Mouse (Mus musculus): ENCODE measurements around the gene Prdm16. TPM values are rescaled to one million over a fixed set of nuclear protein-coding genes. Genes with fewer than 3 reads are reported as not detected.

Prdm16 gene
- polyA plus RNA-seq, 1 experiment from 2014 or later, result 11.8 TPM

GRCm38 (mm10) chr4:154456265-154456822 is 180.3 kb downstream of the Prdm16 start:
- Histone ChIP-seq H3K27me3 (ENCODE audit: control insufficient read depth, insufficient read depth, low read depth, low read length) (peaks cover 14% of the 10 kb centered on the region), H3K9me3 (replicated peaks; ENCODE audit: control insufficient read depth, low read length, poor library complexity, severe bottlenecking) (no peaks in the 10 kb centered on the region), H3K27ac (ENCODE audit: low read length) (no peak overlapping the region), H3K36me3 (ENCODE audit: control insufficient read depth, insufficient read depth, low read length) (no peaks in the 10 kb centered on the region), H3K9ac (ENCODE audit: low read depth, low read length) (no peak overlapping the region), H3K4me3 (ENCODE audit: low read depth, low read length) (no peak overlapping the region), H3K4me1 (ENCODE audit: control insufficient read depth, insufficient read depth, low read length) (peaks cover 7% of the 10 kb centered on the region; the same call in 1 of the 2 replicates), H3K4me2 (ENCODE audit: low read length) (no peak overlapping the region)
- no peak for ATAC-seq
- WGBS, result 27% methylated on average over 11 of the region's 11 CpGs

DNA sequence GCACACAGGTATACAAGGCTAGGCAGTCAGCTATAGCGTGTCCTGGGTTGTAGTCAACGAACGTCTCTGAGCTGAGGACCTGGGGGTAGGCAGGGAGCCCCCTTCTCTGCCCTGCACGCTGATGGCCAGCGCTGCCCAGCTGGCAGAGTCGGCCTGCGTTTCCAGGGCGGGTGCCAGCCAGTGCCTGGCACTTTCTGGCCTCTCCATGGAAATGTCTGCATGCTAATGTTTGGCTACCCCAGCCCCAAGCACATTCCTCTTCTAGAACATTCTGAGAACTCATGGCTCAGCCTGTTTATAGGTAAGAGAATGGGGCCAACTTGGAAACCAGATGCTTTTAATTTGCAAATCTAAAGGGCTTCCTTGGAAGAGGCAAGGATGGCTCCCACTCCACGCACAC is 186.2 kb downstream of the Prdm16 start:
- no peak for ATAC-seq
- H3K9ac ChIP-seq (ENCODE audit: low read depth, low read length), result no peak overlapping the region
- 85% methylated on average over 9 of the region's 9 CpGs for WGBS
- H3K9me3 ChIP-seq (replicated peaks; ENCODE audit: control insufficient read depth, low read length, poor library complexity, severe bottlenecking), result no peaks in the 10 kb centered on the region
- no peaks in the 10 kb centered on the region for H3K4me1 ChIP-seq (ENCODE audit: control insufficient read depth, insufficient read depth, low read length)
- H3K36me3 ChIP-seq (ENCODE audit: control insufficient read depth, insufficient read depth, low read length), result no peaks in the 10 kb centered on the region
- no peak overlapping the region for H3K27ac ChIP-seq (ENCODE audit: low read length)
- H3K4me3 ChIP-seq (ENCODE audit: low read depth, low read length), result no peak overlapping the region
- H3K27me3 ChIP-seq (ENCODE audit: control insufficient read depth, insufficient read depth, low read depth, low read length), result peaks cover 8% of the 10 kb centered on the region; the same call in 1 of the 2 replicates
- no peak overlapping the region for H3K4me2 ChIP-seq (ENCODE audit: low read length)

DNA sequence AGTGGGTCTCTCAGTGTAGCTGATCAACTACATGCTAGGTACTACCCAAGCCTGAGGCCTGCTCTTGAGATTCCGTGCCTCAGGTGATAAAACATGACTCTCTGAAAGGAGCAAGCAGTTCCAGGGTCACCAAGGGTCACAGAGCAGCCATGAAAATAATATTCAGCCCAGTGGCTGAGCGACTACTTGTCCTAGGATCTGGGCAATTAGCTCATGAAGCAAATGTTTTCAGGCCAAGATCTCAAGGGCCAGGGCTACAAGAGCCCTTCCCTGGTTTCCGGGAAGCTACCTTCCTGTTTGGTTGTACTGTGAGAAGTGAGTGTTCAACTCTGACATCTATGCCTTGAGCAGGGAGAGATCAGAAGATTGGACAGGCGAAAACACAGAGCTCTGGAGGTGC is 186.6 kb downstream of the Prdm16 start:
- Histone ChIP-seq H3K4me2 (ENCODE audit: low read length) (no peak overlapping the region), H3K27me3 (ENCODE audit: control insufficient read depth, insufficient read depth, low read depth, low read length) (peaks cover 8% of the 10 kb centered on the region; the same call in 1 of the 2 replicates), H3K4me3 (ENCODE audit: low read depth, low read length) (no peak overlapping the region), H3K27ac (ENCODE audit: low read length) (no peak overlapping the region), H3K9ac (ENCODE audit: low read depth, low read length) (no peak overlapping the region), H3K9me3 (replicated peaks; ENCODE audit: control insufficient read depth, low read length, poor library complexity, severe bottlenecking) (no peaks in the 10 kb centered on the region), H3K4me1 (ENCODE audit: control insufficient read depth, insufficient read depth, low read length) (no peaks in the 10 kb centered on the region), H3K36me3 (ENCODE audit: control insufficient read depth, insufficient read depth, low read length) (no peaks in the 10 kb centered on the region)
- ATAC-seq, result no peak
- 90% methylated on average over 4 of the region's 4 CpGs for WGBS

GRCm38 (mm10) chr4:154449343-154449742 is 187.3 kb downstream of the Prdm16 start:
- Histone ChIP-seq H3K27me3 (ENCODE audit: control insufficient read depth, insufficient read depth, low read depth, low read length) (peaks cover 8% of the 10 kb centered on the region; the same call in 1 of the 2 replicates), H3K4me1 (ENCODE audit: control insufficient read depth, insufficient read depth, low read length) (no peaks in the 10 kb centered on the region), H3K36me3 (ENCODE audit: control insufficient read depth, insufficient read depth, low read length) (no peaks in the 10 kb centered on the region), H3K9me3 (replicated peaks; ENCODE audit: control insufficient read depth, low read length, poor library complexity, severe bottlenecking) (no peaks in the 10 kb centered on the region), H3K9ac (ENCODE audit: low read depth, low read length) (no peak overlapping the region), H3K4me3 (ENCODE audit: low read depth, low read length) (no peak overlapping the region), H3K27ac (ENCODE audit: low read length) (no peak overlapping the region), H3K4me2 (ENCODE audit: low read length) (no peak overlapping the region)
- WGBS, result 15% methylated on average over 3 of the region's 3 CpGs
- ATAC-seq, result peak; percentile 58; the same call in 1 of the 2 replicates

GRCm38 (mm10) chr4:154445721-154446120 is 191.0 kb downstream of the Prdm16 start:
- Histone ChIP-seq H3K27me3 (ENCODE audit: control insufficient read depth, insufficient read depth, low read depth, low read length) (peaks cover 11% of the 10 kb centered on the region; the same call in 1 of the 2 replicates), H3K4me2 (ENCODE audit: low read length) (no peak overlapping the region), H3K4me3 (ENCODE audit: low read depth, low read length) (no peak overlapping the region), H3K9me3 (replicated peaks; ENCODE audit: control insufficient read depth, low read length, poor library complexity, severe bottlenecking) (no peaks in the 10 kb centered on the region), H3K27ac (ENCODE audit: low read length) (no peak overlapping the region), H3K9ac (ENCODE audit: low read depth, low read length) (no peak overlapping the region), H3K4me1 (ENCODE audit: control insufficient read depth, insufficient read depth, low read length) (no peaks in the 10 kb centered on the region), H3K36me3 (ENCODE audit: control insufficient read depth, insufficient read depth, low read length) (no peaks in the 10 kb centered on the region)
- WGBS, result 56% methylated on average over 9 of the region's 9 CpGs
- ATAC-seq, result no peak

DNA sequence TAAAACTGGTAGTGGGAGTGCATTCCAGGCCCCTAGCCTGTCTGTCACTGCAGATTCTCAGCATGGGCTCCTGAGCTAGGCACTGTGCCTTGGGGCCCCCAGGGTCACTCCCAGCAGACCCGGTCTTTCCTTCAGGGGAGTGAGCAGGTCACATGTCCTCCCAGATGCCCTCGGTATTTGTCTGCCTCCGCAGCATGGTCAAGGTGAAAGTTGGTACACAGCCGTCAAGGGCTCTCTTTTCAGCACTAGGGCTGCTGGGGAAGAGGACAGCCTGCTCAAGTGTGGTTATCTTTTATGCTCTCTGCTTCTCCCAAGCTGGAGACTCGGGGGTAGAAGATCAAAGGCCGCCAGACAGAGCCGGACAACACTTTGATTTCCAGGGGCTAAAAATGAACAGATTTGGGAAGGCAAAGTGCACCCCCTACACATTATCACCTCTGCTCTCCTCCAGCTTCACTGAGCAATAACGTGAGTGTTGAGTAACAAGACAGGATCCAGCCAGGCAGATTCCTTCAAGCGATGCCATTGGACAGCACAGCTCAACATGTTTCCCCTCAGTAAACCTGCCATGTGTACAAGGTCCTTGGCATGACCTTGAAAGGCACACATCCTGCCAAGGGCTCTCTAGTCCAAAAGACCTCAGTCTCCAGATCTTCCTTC is 193.9 kb downstream of the Prdm16 start:
- Histone ChIP-seq H3K36me3 (ENCODE audit: control insufficient read depth, insufficient read depth, low read length) (no peaks in the 10 kb centered on the region), H3K9ac (ENCODE audit: low read depth, low read length) (no peak overlapping the region), H3K27me3 (ENCODE audit: control insufficient read depth, insufficient read depth, low read depth, low read length) (peaks cover 9% of the 10 kb centered on the region; the same call in 1 of the 2 replicates), H3K4me3 (ENCODE audit: low read depth, low read length) (no peak overlapping the region), H3K4me2 (ENCODE audit: low read length) (no peak overlapping the region), H3K9me3 (replicated peaks; ENCODE audit: control insufficient read depth, low read length, poor library complexity, severe bottlenecking) (no peaks in the 10 kb centered on the region), H3K4me1 (ENCODE audit: control insufficient read depth, insufficient read depth, low read length) (no peaks in the 10 kb centered on the region), H3K27ac (ENCODE audit: low read length) (no peak overlapping the region)
- 46% methylated on average over 9 of the region's 9 CpGs for WGBS
- no peak for ATAC-seq

- ATAC-seq, result no peak
- no peak overlapping the region for H3K4me2 ChIP-seq (ENCODE audit: low read length)
- no peaks in the 10 kb centered on the region for H3K9me3 ChIP-seq (replicated peaks; ENCODE audit: control insufficient read depth, low read length, poor library complexity, severe bottlenecking)
- H3K36me3 ChIP-seq (ENCODE audit: control insufficient read depth, insufficient read depth, low read length), result no peaks in the 10 kb centered on the region
- no peak overlapping the region for H3K9ac ChIP-seq (ENCODE audit: low read depth, low read length)
- no peak overlapping the region for H3K4me3 ChIP-seq (ENCODE audit: low read depth, low read length)
- no peak overlapping the region for H3K27ac ChIP-seq (ENCODE audit: low read length)
- 79% methylated on average over 14 of the region's 14 CpGs for WGBS
- 0 out of 2 replicates have a peak, but pooled peaks cover 3% of the 10 kb centered on the region for H3K27me3 ChIP-seq (ENCODE audit: control insufficient read depth, insufficient read depth, low read depth, low read length)
- H3K4me1 ChIP-seq (ENCODE audit: control insufficient read depth, insufficient read depth, low read length), result no peaks in the 10 kb centered on the region
Observed at GRCm38 (mm10) chr4:154439455-154440052, 197.1 kb downstream of the Prdm16 start.

DNA sequence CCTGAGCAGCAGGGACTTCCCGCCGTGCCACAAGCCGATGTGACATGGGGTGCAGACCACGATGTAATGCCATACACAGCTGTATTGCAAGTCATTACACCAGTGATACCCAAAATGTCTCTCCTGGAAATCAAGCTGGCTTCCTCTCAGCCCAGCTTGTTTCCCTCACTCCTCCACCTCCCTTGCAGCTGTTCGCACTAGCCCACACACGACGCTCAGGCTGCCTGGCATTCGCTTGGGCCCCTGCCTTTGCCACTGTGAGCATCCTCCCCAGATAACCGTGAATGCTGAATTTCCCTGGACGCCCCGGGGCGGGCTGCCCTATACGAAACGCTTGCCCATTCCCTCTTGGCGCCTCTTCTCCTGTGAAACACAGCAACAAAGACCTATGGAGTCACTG is 198.1 kb downstream of the Prdm16 start:
- H3K9ac ChIP-seq (ENCODE audit: low read depth, low read length), result no peak overlapping the region
- H3K4me2 ChIP-seq (ENCODE audit: low read length), result no peak overlapping the region
- 82% methylated on average over 15 of the region's 15 CpGs for WGBS
- H3K36me3 ChIP-seq (ENCODE audit: control insufficient read depth, insufficient read depth, low read length), result no peaks in the 10 kb centered on the region
- H3K27ac ChIP-seq (ENCODE audit: low read length), result no peak overlapping the region
- no peak overlapping the region for H3K4me3 ChIP-seq (ENCODE audit: low read depth, low read length)
- H3K9me3 ChIP-seq (replicated peaks; ENCODE audit: control insufficient read depth, low read length, poor library complexity, severe bottlenecking), result no peaks in the 10 kb centered on the region
- 0 out of 2 replicates have a peak, but pooled peaks cover 3% of the 10 kb centered on the region for H3K27me3 ChIP-seq (ENCODE audit: control insufficient read depth, insufficient read depth, low read depth, low read length)
- ATAC-seq, result no peak
- no peaks in the 10 kb centered on the region for H3K4me1 ChIP-seq (ENCODE audit: control insufficient read depth, insufficient read depth, low read length)

DNA sequence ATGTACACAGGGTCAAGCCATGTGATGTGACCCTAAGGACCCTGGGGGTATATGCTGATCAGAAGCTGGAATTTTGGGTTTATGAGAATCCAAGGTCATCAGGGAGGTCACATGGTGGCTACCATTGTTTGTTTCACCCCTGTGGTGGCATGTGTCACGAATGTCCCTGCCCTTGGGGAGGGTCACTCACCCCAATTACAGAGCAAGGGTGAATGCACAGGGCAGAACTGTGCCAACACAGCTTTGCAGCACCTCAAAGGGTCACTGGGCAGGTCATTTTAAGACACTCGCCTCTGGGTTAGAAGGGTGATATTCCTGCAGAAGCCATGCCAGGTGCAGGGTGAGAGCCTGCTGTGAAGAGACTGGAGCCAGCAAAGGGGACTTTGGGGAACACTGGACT is 206.9 kb downstream of the Prdm16 start:
- Histone ChIP-seq H3K36me3 (ENCODE audit: control insufficient read depth, insufficient read depth, low read length) (no peaks in the 10 kb centered on the region), H3K4me3 (ENCODE audit: low read depth, low read length) (no peak overlapping the region), H3K27me3 (ENCODE audit: control insufficient read depth, insufficient read depth, low read depth, low read length) (peaks cover 2% of the 10 kb centered on the region; the same call in 1 of the 2 replicates), H3K9me3 (replicated peaks; ENCODE audit: control insufficient read depth, low read length, poor library complexity, severe bottlenecking) (0 out of 2 replicates have a peak, but pooled peaks cover 3% of the 10 kb centered on the region), H3K27ac (ENCODE audit: low read length) (no peak overlapping the region), H3K9ac (ENCODE audit: low read depth, low read length) (no peak overlapping the region), H3K4me2 (ENCODE audit: low read length) (no peak overlapping the region), H3K4me1 (ENCODE audit: control insufficient read depth, insufficient read depth, low read length) (no peaks in the 10 kb centered on the region)
- no peak for ATAC-seq
- WGBS, result 58% methylated on average over 2 of the region's 2 CpGs

Data from midbrain, embryonic 16.5 days (tissue).